Comparison of ENCODE assay signal across 21 mouse cellular contexts in the genomic region with DNA sequence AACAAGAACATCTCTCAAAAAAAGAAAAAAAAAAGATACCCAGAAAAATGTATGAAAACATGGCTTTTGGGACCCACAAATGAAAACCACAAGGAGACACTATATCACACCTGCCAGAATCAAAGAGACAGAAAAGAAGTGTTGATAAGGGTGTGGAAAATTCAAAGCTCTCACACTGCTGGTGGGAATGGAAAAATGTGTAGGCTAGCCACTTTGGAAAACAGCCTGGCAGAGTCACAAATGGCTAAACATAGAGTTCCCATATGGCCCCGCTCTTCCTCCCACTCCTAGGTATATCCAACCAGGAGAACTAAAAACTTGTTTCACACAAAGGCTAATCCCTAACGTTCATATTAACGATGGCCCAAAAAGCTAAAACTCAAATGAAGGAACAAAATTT.
DNase-seq lines count a peak whose midpoint lies in the region.
"Had no signal": no experiment of that assay in that cellular context is flagged by ENCODE, and none has a peak within 500 bp of the region (broad histone marks: within the 10 kb centered on the region; RNA-seq: fewer than 3 reads in every experiment).

No protein-coding gene starts in this region.

- peak; percentile 41 to 70 for DNase-seq in frontal cortex, adult 2 months (ENCODE audit: extremely low spot score in 1 of 2, low spot score in 1 of 2)
- DNase-seq in frontal cortex, postnatal 14 days (ENCODE audit: low spot score in 2 of 2): no peak
- peak; percentile 29 to 68 for DNase-seq in left cerebral cortex, postnatal 14 days (ENCODE audit: low spot score in 2 of 2)
- DNase-seq in left cerebral cortex, adult 11 months (ENCODE audit: low spot score): no peak
- peak; percentile 81 for DNase-seq in brain, adult 2 months (ENCODE audit: low read depth, low spot score)
- DNase-seq in telencephalon, adult 2 months (ENCODE audit: low read depth, low spot score): peak; percentile 84
- no peak for DNase-seq in heart, postnatal 10 days
- DNase-seq: adrenal gland, postnatal 25 days; cerebellum, adult 18-20 months; cerebellum, postnatal 10 days; forebrain, postnatal 0 days; gastrocnemius, adult 2 months; heart, adult 2 months; kidney, adult 18-20 months; kidney, postnatal 25 days; lung, embryonic 14.5 days; lung, postnatal 14 days; retina, postnatal 1 day; spleen, adult 18-20 months; thymus, adult 18-20 months; thymus, postnatal 25 days had no signal

- intact Hi-C loops in left cerebral cortex, postnatal 14 days (cut with DNase I): loop anchor here (5.0 kb wide), 1 partner anchor 106 kb away; no protein-coding TSS in a partner anchor
- intact Hi-C loops in heart, postnatal 10 days (cut with DNase I): no loop called here

Comparison
In these comparisons a context has a peak if more than half of its experiments do, and no peak if none do; other contexts are left out.
1. DNase-seq: peak in frontal cortex, adult 2 months (2 of 2), left cerebral cortex, postnatal 14 days (2 of 2), brain, adult 2 months (single experiment) and telencephalon, adult 2 months (single experiment); none in frontal cortex, postnatal 14 days (0 of 2), left cerebral cortex, adult 11 months (single experiment) and heart, postnatal 10 days (0 of 2).